Mouse (Mus musculus): ENCODE measurements around the gene Olfr801.

DNA sequence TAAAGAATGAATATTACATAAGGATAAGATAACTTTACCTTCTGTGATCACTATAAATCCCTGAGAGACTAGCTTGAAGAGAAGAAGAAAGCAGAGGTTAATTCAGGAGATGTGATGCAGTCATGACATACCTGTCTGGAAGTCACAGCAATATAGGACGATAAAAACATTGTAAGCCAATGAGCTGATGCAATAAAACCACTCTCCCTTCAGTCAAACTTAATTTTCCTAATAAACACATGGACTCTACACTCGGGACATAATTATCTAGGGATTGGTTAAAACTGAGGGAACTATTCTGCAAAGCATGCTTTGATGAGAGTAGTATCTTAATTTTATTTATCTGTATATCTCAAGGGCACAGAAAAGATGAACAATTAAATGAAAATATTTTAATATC, 20.5 kb upstream of the Olfr801 start, which contains the start of gene Olfr803:
- TF ChIP-seq GATA1 (IDR thresholded peaks at IDR 0.05; ENCODE audit: borderline replicate concordance, low read length) (no peak), FLI1 (IDR thresholded peaks at IDR 0.05; ENCODE audit: low read length) (no peak)
